Mouse (Mus musculus): ENCODE results near the gene Runx2. TPM values are rescaled to one million over a fixed set of nuclear protein-coding genes. Genes with fewer than 3 reads are reported as not detected.
A peak's percentile ranks its signal among the peaks of the same experiment; 100 is the strongest.

Gene Runx2
- polyA plus RNA-seq, 1 experiment from 2014 or later: 0.34 TPM

DNA sequence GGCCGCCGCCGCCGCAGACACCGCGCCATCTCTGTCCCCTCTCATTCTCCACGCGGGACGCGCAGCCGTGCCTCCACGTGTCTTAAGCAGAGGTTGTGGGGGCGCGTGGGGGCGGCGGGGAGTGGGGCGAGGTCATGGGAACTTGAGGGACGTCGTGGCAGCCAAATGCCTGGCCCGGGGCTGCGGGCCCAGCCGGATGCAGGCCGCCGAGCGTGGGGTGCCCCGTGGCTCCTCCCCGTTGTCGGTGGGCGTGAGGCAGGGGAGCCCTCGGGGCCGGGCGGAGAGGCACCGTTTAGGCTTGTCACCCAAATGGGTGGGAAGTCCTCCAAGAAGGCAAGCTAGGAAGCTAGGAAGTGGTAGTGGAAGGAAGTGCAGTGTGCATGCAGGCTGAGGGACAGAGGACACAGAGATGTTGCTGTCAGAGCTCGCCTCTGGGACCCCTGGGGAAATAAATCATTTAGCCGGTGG is 37.2 kb downstream of the Runx2 start:
- 1% methylated on average over 34 of the region's 35 CpGs for WGBS (ENCODE audit: insufficient replicate concordance)

DNA sequence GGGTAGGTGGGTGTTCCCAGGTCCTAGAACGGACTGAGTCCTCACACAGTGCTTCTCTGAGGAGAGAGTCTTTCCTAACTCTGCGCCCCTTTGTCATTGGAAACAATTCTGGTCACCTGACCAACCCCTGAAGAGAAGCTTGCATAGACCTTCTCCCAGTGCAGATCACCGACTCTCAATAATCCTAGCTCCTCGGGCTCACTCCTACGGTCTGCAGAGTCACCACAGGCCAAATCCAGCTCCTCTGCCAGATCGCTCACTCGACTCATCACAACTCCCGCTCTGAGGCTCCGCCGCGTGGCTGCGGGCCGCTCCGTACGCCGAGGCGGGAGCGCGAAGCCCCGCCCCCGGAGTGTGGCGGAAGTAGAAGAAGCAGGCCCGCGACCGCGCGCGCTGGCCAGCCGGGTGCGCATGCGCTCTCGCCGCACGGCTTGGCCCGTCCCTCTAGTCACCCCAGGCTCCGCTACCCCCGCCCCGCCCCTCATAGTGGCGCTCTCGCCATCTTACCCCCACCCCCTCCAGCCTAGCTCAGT is 37.8 kb downstream of the Runx2 start, which contains the start of gene Supt3:
Supt3 (plus strand) TSS at position 415 of the 533 bp plus-strand sequence.
- DNase-seq (peak; percentile 96), ATAC-seq (peak; percentile 98)
- Histone ChIP-seq H3K9ac (replicated peaks) (peak within 1 kb of the TSS; percentile 95), H3K27ac (ENCODE audit: low read depth) (peak within 1 kb of the TSS; percentile 94), H3K4me2 (ENCODE audit: low read depth, low read length) (peak within 1 kb of the TSS; percentile 93), H3K9me3 (ENCODE audit: low read length) (no peaks in the 10 kb centered on the region), H3K36me3 (replicated peaks; ENCODE audit: insufficient read depth, low read length) (no peaks in the 10 kb centered on the region), H3K27me3 (ENCODE audit: insufficient read depth, low read length) (no peaks in the 10 kb centered on the region), H3K4me3 (ENCODE audit: low read depth, low read length) (peak within 1 kb of the TSS; percentile 94), H3K4me1 (ENCODE audit: insufficient read depth) (peaks cover 4% of the 10 kb centered on the region; the same call in 1 of the 2 replicates)
- TF ChIP-seq EP300 (IDR thresholded peaks at IDR 0.05; ENCODE audit: low read depth): no peak
- TF ChIP-seq CTCF (IDR thresholded peaks at IDR 0.05; ENCODE audit: low read depth): peak; percentile 44
- WGBS (ENCODE audit: insufficient replicate concordance): 4% methylated on average over 39 of the region's 40 CpGs

More for the DNA sequence above, 37.2 kb downstream of the Runx2 start:
- ATAC-seq (peak; percentile 80), DNase-seq (peak; percentile 78)
- H3K9me3 ChIP-seq (ENCODE audit: low read length): no peaks in the 10 kb centered on the region
- TF ChIP-seq EP300 (IDR thresholded peaks at IDR 0.05; ENCODE audit: low read depth) (no peak), CTCF (IDR thresholded peaks at IDR 0.05; ENCODE audit: low read depth) (no peak)
- peak overlapping the region; percentile 94 for H3K27ac ChIP-seq (ENCODE audit: low read depth)
- H3K9ac ChIP-seq (replicated peaks): peak overlapping the region; percentile 95
- no peaks in the 10 kb centered on the region for H3K36me3 ChIP-seq (replicated peaks; ENCODE audit: insufficient read depth, low read length)
- H3K4me1 ChIP-seq (ENCODE audit: insufficient read depth): peaks cover 4% of the 10 kb centered on the region; the same call in 1 of the 2 replicates
- H3K4me2 ChIP-seq (ENCODE audit: low read depth, low read length): peak overlapping the region; percentile 93
- H3K27me3 ChIP-seq (ENCODE audit: insufficient read depth, low read length): no peaks in the 10 kb centered on the region
- H3K4me3 ChIP-seq (ENCODE audit: low read depth, low read length): peak overlapping the region; percentile 94

DNA sequence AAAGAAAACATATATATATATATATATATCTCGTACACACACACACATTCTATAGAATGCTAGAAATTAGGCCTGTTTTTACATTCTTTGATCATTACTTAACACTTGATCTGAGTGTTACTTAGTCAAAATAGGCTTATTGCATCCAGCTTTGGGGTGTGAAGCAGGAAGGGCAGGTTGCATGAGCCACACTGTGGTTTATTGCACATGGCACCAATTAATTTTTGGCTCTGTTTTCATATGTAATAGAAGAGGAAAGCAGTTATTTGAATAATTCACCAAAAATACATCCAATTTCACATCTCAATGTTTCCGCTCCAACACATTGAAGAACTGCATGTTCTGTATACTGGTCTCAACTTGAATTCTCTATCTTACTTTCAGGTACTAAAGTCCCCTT is 42.0 kb downstream of the Runx2 start:
- Histone ChIP-seq H3K36me3 (replicated peaks; ENCODE audit: insufficient read depth, low read length) (no peaks in the 10 kb centered on the region), H3K4me1 (ENCODE audit: insufficient read depth) (no peaks in the 10 kb centered on the region), H3K9me3 (ENCODE audit: low read length) (no peaks in the 10 kb centered on the region), H3K9ac (replicated peaks) (no peak overlapping the region), H3K4me3 (ENCODE audit: low read depth, low read length) (no peak overlapping the region), H3K27me3 (ENCODE audit: insufficient read depth, low read length) (no peaks in the 10 kb centered on the region), H3K27ac (ENCODE audit: low read depth) (no peak overlapping the region), H3K4me2 (ENCODE audit: low read depth, low read length) (no peak overlapping the region)
- WGBS (ENCODE audit: insufficient replicate concordance): 74% methylated on average over 2 of the region's 2 CpGs
- no peak for TF ChIP-seq CTCF (IDR thresholded peaks at IDR 0.05; ENCODE audit: low read depth)
- no peak for TF ChIP-seq EP300 (IDR thresholded peaks at IDR 0.05; ENCODE audit: low read depth)
- DNase-seq (no peak), ATAC-seq (no peak)

DNA sequence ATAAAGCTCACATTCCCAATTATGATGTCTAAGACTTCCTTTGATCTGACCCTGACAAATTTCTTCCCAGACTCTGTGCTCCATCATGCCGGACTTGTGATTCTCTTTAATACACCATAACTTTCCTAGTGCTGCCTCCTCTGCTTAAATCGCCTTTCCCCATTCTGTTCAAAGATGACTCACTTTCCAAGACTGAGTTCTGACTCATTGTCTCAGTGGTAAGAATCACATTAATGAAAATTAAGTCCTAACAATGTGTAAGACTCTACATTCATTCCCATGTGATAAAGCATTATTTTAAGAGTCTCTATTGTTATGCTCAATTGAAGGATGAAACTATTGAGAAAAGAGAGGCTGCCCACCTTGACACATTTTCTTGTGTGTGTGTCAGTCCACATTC is 43.7 kb downstream of the Runx2 start:
- no peak for DNase-seq
- Histone ChIP-seq H3K4me2 (ENCODE audit: low read depth, low read length) (no peak overlapping the region), H3K4me1 (ENCODE audit: insufficient read depth) (no peaks in the 10 kb centered on the region), H3K9ac (replicated peaks) (no peak overlapping the region), H3K27me3 (ENCODE audit: insufficient read depth, low read length) (no peaks in the 10 kb centered on the region), H3K4me3 (ENCODE audit: low read depth, low read length) (no peak overlapping the region), H3K9me3 (ENCODE audit: low read length) (no peaks in the 10 kb centered on the region), H3K27ac (ENCODE audit: low read depth) (no peak overlapping the region), H3K36me3 (replicated peaks; ENCODE audit: insufficient read depth, low read length) (no peaks in the 10 kb centered on the region)
- TF ChIP-seq CTCF (IDR thresholded peaks at IDR 0.05; ENCODE audit: low read depth) (no peak), EP300 (IDR thresholded peaks at IDR 0.05; ENCODE audit: low read depth) (no peak)
- no peak for ATAC-seq
- 72% methylated on average over 2 of the region's 2 CpGs for WGBS (ENCODE audit: insufficient replicate concordance)

DNA sequence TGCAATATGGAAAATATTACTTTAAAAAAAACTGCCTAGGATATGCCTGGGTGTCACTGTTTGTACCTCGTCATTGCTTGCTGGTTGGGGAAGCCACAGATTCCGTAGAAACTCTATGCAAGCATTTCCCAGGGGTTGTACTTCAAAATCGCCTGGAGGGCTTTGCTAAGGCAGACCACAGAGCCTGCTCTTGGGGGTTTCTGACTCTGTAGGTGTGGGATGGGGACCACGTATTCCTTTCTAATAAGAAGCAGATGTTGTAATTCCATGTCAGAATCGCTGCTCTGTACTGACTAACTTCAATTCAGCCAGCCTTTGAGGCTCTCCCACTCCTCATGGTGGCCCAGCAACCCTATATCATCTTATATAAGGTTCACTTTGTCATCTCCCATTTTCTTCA is 46.1 kb downstream of the Runx2 start:
- Histone ChIP-seq H3K27ac (ENCODE audit: low read depth) (no peak overlapping the region), H3K9ac (replicated peaks) (no peak overlapping the region), H3K4me3 (ENCODE audit: low read depth, low read length) (no peak overlapping the region), H3K27me3 (ENCODE audit: insufficient read depth, low read length) (no peaks in the 10 kb centered on the region), H3K36me3 (replicated peaks; ENCODE audit: insufficient read depth, low read length) (no peaks in the 10 kb centered on the region), H3K4me2 (ENCODE audit: low read depth, low read length) (no peak overlapping the region), H3K9me3 (ENCODE audit: low read length) (no peaks in the 10 kb centered on the region), H3K4me1 (ENCODE audit: insufficient read depth) (no peaks in the 10 kb centered on the region)
- 58% methylated on average over 5 of the region's 5 CpGs for WGBS (ENCODE audit: insufficient replicate concordance)
- ATAC-seq (no peak), DNase-seq (no peak)
- TF ChIP-seq CTCF (IDR thresholded peaks at IDR 0.05; ENCODE audit: low read depth): no peak
- no peak for TF ChIP-seq EP300 (IDR thresholded peaks at IDR 0.05; ENCODE audit: low read depth)

DNA sequence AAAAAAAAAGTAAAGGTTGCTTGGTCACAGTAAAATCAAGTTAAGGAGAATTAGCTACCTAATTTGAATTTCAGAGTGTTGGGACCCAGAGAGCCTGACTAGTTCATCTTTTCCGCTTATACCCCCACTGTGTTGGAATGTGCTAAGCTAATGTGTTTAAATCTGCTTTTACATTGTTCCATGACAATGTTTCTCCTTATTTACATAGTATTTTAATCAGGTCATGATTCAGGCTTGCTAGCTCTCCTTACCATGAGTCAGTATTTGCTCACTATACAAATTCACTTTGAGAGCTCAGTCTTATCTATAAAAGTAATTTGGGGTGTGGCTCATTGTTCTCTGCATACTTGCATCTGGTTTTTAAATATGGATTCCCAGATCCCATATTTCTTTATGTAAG is 47.2 kb downstream of the Runx2 start:
- Histone ChIP-seq H3K9me3 (ENCODE audit: low read length) (no peaks in the 10 kb centered on the region), H3K4me3 (ENCODE audit: low read depth, low read length) (no peak overlapping the region), H3K27me3 (ENCODE audit: insufficient read depth, low read length) (no peaks in the 10 kb centered on the region), H3K36me3 (replicated peaks; ENCODE audit: insufficient read depth, low read length) (no peaks in the 10 kb centered on the region), H3K27ac (ENCODE audit: low read depth) (no peak overlapping the region), H3K4me2 (ENCODE audit: low read depth, low read length) (no peak overlapping the region), H3K4me1 (ENCODE audit: insufficient read depth) (no peaks in the 10 kb centered on the region), H3K9ac (replicated peaks) (no peak overlapping the region)
- TF ChIP-seq CTCF (IDR thresholded peaks at IDR 0.05; ENCODE audit: low read depth) (no peak), EP300 (IDR thresholded peaks at IDR 0.05; ENCODE audit: low read depth) (no peak)
- DNase-seq (no peak), ATAC-seq (no peak)
- 87% methylated on average over 1 of the region's 1 CpGs for WGBS (ENCODE audit: insufficient replicate concordance)
